Mouse (Mus musculus): ENCODE data around the gene Rnf41.

DNA sequence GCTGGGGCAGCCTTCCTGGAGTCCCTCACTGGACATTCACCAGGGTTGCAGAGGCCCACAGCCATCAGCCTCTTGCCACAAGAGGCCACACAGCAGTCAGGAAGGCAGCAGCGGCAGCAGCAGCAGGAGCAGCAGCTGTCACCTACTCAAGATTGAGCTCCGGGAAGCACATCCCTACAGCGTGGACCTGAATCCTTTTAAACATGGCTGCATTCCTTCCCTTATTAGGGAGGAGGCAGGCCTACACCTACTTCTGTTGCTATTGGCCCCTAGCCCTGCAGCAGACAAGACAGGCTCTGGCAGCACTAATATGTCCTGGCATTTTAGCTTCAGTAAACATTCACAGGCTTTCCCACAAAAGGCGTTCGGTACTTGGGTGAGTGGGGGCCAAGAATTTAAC, 78.8 kb downstream of the Rnf41 start:
- TF ChIP-seq EP300 (IDR thresholded peaks at IDR 0.05) = no peak
- no peak for TF ChIP-seq CTCF (IDR thresholded peaks at IDR 0.05)
